Mouse (Mus musculus) olfactory bulb, adult 2 months (tissue): ENCODE data around the gene Rpl36.

Experiments
- CTCF ChIP-seq: fragments of 200-500 bp; IDR thresholded peaks from 2 replicates; pipeline ENCODE4 v1.5.1; 2012; ENCODE audit warnings: low read depth, mild to moderate bottlenecking, low read length, moderate library complexity; ENCODE audit not compliant: insufficient read depth
- POLR2A ChIP-seq: fragments of 200-500 bp; IDR thresholded peaks from 2 replicates; pipeline ENCODE4 v1.6.1; 2012; ENCODE audit warnings: mild to moderate bottlenecking, low read depth, low read length, moderate library complexity; ENCODE audit not compliant: insufficient read depth

DNA sequence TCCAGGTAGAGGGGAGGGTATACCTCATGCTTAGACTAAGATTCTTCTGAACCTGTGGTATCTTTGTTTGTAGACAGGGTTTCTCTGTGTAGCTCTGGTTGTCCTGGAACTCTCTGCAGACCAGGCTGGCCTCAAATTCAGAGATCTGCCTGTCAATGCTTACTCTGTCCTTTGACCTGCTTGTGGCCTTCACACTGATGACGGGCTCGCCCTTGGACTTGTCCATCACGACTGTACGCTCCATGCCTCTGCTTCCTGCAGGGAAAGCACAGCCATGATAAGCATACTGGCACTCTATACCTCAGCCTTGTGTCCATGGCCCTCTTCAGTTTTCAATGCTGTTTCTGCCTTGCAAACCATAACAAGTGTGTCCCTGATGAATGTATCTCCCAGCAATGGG, 45.8 kb upstream of the Rpl36 start:
- TF ChIP-seq CTCF, result no peak
- TF ChIP-seq POLR2A, result no peak
